In genomic region chr17:29542831-29543690, GRCm38 (mm10) we compare ENCODE assay signal across 35 mouse cellular contexts. TPM values are rescaled to one million over a fixed set of nuclear protein-coding genes. Genes with fewer than 3 reads are reported as not detected.
A peak's percentile ranks its signal among the peaks of the same experiment; 100 is the strongest.
DNase-seq lines count a peak whose midpoint lies in the region; ATAC-seq and TF ChIP-seq lines count a peak whose summit lies in the region.
"Had no signal": no experiment of that assay in that cellular context is flagged by ENCODE, and none has a peak within 500 bp of the region (broad histone marks: within the 10 kb centered on the region; RNA-seq: fewer than 3 reads in every experiment).

No protein-coding gene starts in this region.

- no peak overlapping the region for H3K4me2 ChIP-seq in hindbrain, embryonic 13.5 days
- H3K4me2 ChIP-seq: embryonic facial prominence, embryonic 12.5 days; forebrain, embryonic 13.5 days; heart, embryonic 15.5 days; hindbrain, embryonic 15.5 days; liver, embryonic 13.5 days; midbrain, embryonic 12.5 days had no signal

- no peak for TF ChIP-seq CTCF in E14TG2a.4 (conservative IDR thresholded peaks at IDR 0.05; ENCODE audit: low read length)

- H3K4me1 ChIP-seq in E14TG2a.4 (replicated peaks; ENCODE audit: low read depth, low read length) = peaks cover 19% of the 10 kb centered on the region
- no peaks in the 10 kb centered on the region for H3K4me1 ChIP-seq in hindbrain, embryonic 13.5 days (replicated peaks)
- H3K4me1 ChIP-seq: embryonic facial prominence, embryonic 12.5 days; forebrain, embryonic 13.5 days; heart, embryonic 15.5 days; hindbrain, embryonic 15.5 days; liver, embryonic 13.5 days; midbrain, embryonic 12.5 days had no signal

- no peaks in the 10 kb centered on the region for H3K36me3 ChIP-seq in E14TG2a.4 (ENCODE audit: insufficient read depth, low read length)
- H3K36me3 ChIP-seq in hindbrain, embryonic 13.5 days = no peaks in the 10 kb centered on the region
- H3K36me3 ChIP-seq: embryonic facial prominence, embryonic 12.5 days; heart, embryonic 15.5 days; hindbrain, embryonic 15.5 days; liver, embryonic 13.5 days; midbrain, embryonic 12.5 days had no signal

- intact Hi-C loops in heart, postnatal 36 days (cut with DNase I) = no loop called here

- ATAC-seq in hindbrain, embryonic 13.5 days (ENCODE audit: low FRiP score) = no peak
- ATAC-seq: CD4-positive, CD25-positive, alpha-beta regulatory T cell, adult 4 months; forebrain, embryonic 13.5 days; Patski had no signal

- H3K27ac ChIP-seq in hindbrain, embryonic 13.5 days = no peak overlapping the region
- H3K27ac ChIP-seq: embryonic facial prominence, embryonic 12.5 days; forebrain, embryonic 13.5 days; heart, embryonic 15.5 days; hindbrain, embryonic 15.5 days; liver, embryonic 13.5 days; midbrain, embryonic 12.5 days had no signal

- peak; percentile 62 to 63 for DNase-seq in cerebellum, adult 18-20 months
- DNase-seq in cerebellum, postnatal 14 days = peak; percentile 40 to 65
- peak; percentile 18 for DNase-seq in layer of hippocampus, adult 9-10 months (ENCODE audit: low spot score)
- no peak for DNase-seq in lung, postnatal 14 days
- DNase-seq in heart, postnatal 36 days = no peak
- no peak for DNase-seq in embryo, embryonic 10.5 days (ENCODE audit: low spot score)
- DNase-seq: gastrocnemius, adult 2 months; heart, postnatal 4 days; kidney, adult 2 months; kidney, postnatal 10 days; liver, embryonic 13.5 days; lung, adult 2 months; thymus, postnatal 36 days had no signal

- 90% methylated on average over 19 of the region's 19 CpGs for WGBS in hindbrain, embryonic 13.5 days

- H3K27me3 ChIP-seq in E14TG2a.4 (ENCODE audit: insufficient read depth, low read length) = no peaks in the 10 kb centered on the region; the same call in 1 of the 2 replicates
- no peaks in the 10 kb centered on the region for H3K27me3 ChIP-seq in hindbrain, embryonic 13.5 days
- H3K27me3 ChIP-seq: embryonic facial prominence, embryonic 12.5 days; heart, embryonic 15.5 days; hindbrain, embryonic 15.5 days; liver, embryonic 13.5 days; Patski had no signal

- H3K4me3 ChIP-seq in E14TG2a.4 (replicated peaks; ENCODE audit: low read length) = 0 out of 2 replicates have a peak overlapping the region, but pooled peaks have one; percentile 4
- H3K4me3 ChIP-seq in hindbrain, embryonic 13.5 days = no peak overlapping the region
- H3K4me3 ChIP-seq: embryonic facial prominence, embryonic 12.5 days; forebrain, embryonic 13.5 days; gastrocnemius, adult 2 months; heart, embryonic 15.5 days; hindbrain, embryonic 15.5 days; liver, embryonic 13.5 days; midbrain, embryonic 12.5 days had no signal

- H3K9me3 ChIP-seq in E14TG2a.4 (ENCODE audit: low read length) = no peaks in the 10 kb centered on the region
- H3K9me3 ChIP-seq in hindbrain, embryonic 13.5 days = no peaks in the 10 kb centered on the region
- H3K9me3 ChIP-seq: embryonic facial prominence, embryonic 12.5 days; forebrain, embryonic 13.5 days; heart, embryonic 15.5 days; hindbrain, embryonic 15.5 days; liver, embryonic 13.5 days; midbrain, embryonic 12.5 days had no signal

- H3K9ac ChIP-seq in hindbrain, embryonic 13.5 days = no peak overlapping the region
- H3K9ac ChIP-seq: embryonic facial prominence, embryonic 12.5 days; forebrain, embryonic 13.5 days; heart, embryonic 15.5 days; hindbrain, embryonic 15.5 days; liver, embryonic 13.5 days; midbrain, embryonic 12.5 days had no signal

RNA-seq across cellular contexts. Expression of gene Gm17657, which starts 6.4 kb away (rescaled TPM):
- total RNA-seq in heart, postnatal 36 days (2021) = not detected
- polyA plus RNA-seq in hindbrain, embryonic 13.5 days (2015; fragmentation: Nextera tagmentation; extraction: Ambion mirVana) = not detected in 2 replicates
- total RNA-seq: adrenal gland, adult 18-20 months; adrenal gland, postnatal 36 days; gastrocnemius, adult 2 months; gastrocnemius, postnatal 4 days; heart, postnatal 4 days; layer of hippocampus, postnatal 25 days; left cerebral cortex, postnatal 25 days; megakaryocyte, adult 5-6 weeks; monocyte, adult 5-6 weeks had no signal
- polyA plus RNA-seq: CD4-positive, CD25-positive, alpha-beta regulatory T cell, adult 4 months; cortical plate, adult 2 months; embryonic facial prominence, embryonic 12.5 days; forebrain, embryonic 13.5 days; frontal cortex, adult 2 months; heart, embryonic 15.5 days; hindbrain, embryonic 15.5 days; intestine, embryonic 14.5 days; kidney, adult 2 months; liver, embryonic 13.5 days; lung, adult 2 months; midbrain, embryonic 12.5 days; neural tube, embryonic 11.5 days; Patski; spleen, adult 2 months; stomach, embryonic 14.5 days had no signal

RNA-seq across cellular contexts. Expression of gene Tbc1d22b, which starts 6.5 kb away (rescaled TPM):
- 10 to 100 TPM; 11.9 to 12.5 TPM for total RNA-seq in heart, postnatal 36 days (2021)
- 22.1 and 22.8 TPM in 2 replicates for polyA plus RNA-seq in hindbrain, embryonic 13.5 days (2015; fragmentation: Nextera tagmentation; extraction: Ambion mirVana)

RNA-seq across cellular contexts. Expression of gene Tmem217, which starts 9.1 kb away (rescaled TPM):
- total RNA-seq in heart, postnatal 36 days (2021) = not detected
- polyA plus RNA-seq in hindbrain, embryonic 13.5 days (2015; fragmentation: Nextera tagmentation; extraction: Ambion mirVana) = 1.6 and 1.8 TPM in 2 replicates
- total RNA-seq: adrenal gland, adult 18-20 months; adrenal gland, postnatal 36 days; gastrocnemius, adult 2 months; gastrocnemius, postnatal 4 days; heart, postnatal 4 days; left cerebral cortex, postnatal 25 days; monocyte, adult 5-6 weeks had no signal
- polyA plus RNA-seq: spleen, adult 2 months had no signal

RNA-seq across cellular contexts. Expression of gene Pim1, which starts 52.5 kb away (rescaled TPM):
- 10 to 100 TPM; 22.3 to 36.3 TPM for total RNA-seq in heart, postnatal 36 days (2021)
- polyA plus RNA-seq in hindbrain, embryonic 13.5 days (2015; fragmentation: Nextera tagmentation; extraction: Ambion mirVana) = 12.7 and 13.8 TPM in 2 replicates

Comparison
In these comparisons a context has a peak if more than half of its experiments do, and no peak if none do; other contexts are left out.
1. DNase-seq: peak in cerebellum, adult 18-20 months (2 of 2), cerebellum, postnatal 14 days (2 of 2) and layer of hippocampus, adult 9-10 months (single experiment); none in lung, postnatal 14 days (single experiment), heart, postnatal 36 days (0 of 2) and embryo, embryonic 10.5 days (single experiment).